Mouse (Mus musculus): ENCODE measurements at regions not wholly inside any gene's neighbourhood (a gene's known extent, or its start where the extent isn't known, plus 50 kb on each side); places are given as distances from the start of the nearest gene placed in this dataset.

DNA sequence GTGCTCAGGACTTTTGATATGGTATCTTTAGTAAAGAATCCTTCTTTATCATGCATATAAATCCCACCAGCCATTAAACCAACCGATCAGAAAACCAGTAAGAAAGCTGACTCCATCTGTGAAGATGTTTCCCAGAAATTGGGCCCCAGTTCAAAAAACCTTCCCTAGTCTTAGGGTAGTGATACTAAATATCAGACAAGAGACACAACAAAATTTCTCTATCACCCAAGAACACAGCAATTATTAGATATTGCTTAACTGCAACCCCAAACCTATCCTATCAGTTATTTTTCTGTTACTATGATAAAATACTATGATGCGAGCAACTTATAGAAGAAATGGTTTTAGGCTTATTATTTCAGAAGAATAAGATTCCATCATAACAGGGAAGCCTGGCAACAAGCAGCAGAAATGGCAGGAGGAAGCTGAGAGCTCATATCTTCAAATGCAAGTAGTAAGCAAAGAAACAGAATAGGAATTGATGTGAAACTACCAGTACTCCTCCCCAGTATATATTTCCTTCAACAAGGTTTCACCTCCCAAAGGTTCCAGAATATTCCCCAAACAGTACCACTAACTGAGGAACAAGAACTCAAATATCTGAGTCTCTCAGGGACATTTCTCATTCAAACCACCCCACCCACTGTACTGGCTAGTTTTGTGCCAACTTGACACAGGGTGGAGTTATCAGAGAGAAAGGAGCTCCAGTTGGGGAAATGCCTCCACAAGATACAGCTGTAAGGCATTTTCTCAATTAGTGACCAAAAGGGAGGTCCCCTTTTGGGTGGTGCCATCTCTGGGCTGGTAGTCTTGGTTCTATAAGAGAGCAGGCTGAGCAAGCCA, 234.1 kb downstream of the Tex13c3 start:
- 86% methylated on average over 2 of the region's 2 CpGs for WGBS
- no peaks in the 10 kb centered on the region for H3K4me1 ChIP-seq (replicated peaks; ENCODE audit: control insufficient read depth, insufficient read depth, low read length)
- H3K9ac ChIP-seq (ENCODE audit: low read length) = no peak overlapping the region
- H3K9me3 ChIP-seq (ENCODE audit: control insufficient read depth, low read length) = no peaks in the 10 kb centered on the region
- H3K36me3 ChIP-seq (ENCODE audit: control insufficient read depth, insufficient read depth, low read length) = no peaks in the 10 kb centered on the region
- ATAC-seq (replicated peaks; ENCODE audit: low FRiP score, low TSS enrichment, low read depth) (no peak), DNase-seq (ENCODE audit: low spot score) (no peak)
- no peak overlapping the region for H3K4me2 ChIP-seq (ENCODE audit: low read length)
- no peaks in the 10 kb centered on the region for H3K27me3 ChIP-seq (replicated peaks; ENCODE audit: control insufficient read depth, insufficient read depth, low read length)
- no peak overlapping the region for H3K4me3 ChIP-seq (ENCODE audit: low read depth, low read length)
- H3K27ac ChIP-seq (ENCODE audit: low read depth) = no peak overlapping the region

DNA sequence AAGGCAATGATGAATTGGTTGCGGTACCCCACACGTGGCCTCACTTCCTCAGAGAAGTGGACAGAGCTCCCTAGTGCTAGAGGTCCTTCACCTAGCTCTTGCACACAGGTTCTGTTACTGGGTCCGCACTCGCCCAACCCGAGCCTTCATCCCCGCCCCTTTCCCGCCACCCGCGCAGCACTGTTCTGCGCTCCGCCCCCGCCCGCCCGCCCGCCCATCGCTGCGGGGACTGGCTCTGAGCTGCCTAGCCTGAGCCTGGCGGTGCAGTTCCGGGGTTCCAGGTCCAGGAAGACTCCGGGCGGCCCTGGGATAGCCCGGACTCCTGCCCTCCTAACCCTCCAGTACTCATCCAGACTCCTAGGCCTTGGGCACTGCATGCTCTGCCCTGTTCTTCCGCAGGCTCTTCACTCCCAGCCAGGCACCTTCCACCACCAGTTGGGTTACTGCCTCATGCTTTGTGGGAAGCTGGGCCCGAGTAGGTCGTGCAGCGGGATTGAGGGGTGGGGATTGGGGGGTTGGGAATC, 243.3 kb downstream of the Tex13c3 start:
- H3K27ac ChIP-seq (ENCODE audit: low read depth) = no peak overlapping the region
- no peaks in the 10 kb centered on the region for H3K9me3 ChIP-seq (ENCODE audit: control insufficient read depth, low read length)
- no peaks in the 10 kb centered on the region for H3K27me3 ChIP-seq (replicated peaks; ENCODE audit: control insufficient read depth, insufficient read depth, low read length)
- no peaks in the 10 kb centered on the region for H3K36me3 ChIP-seq (ENCODE audit: control insufficient read depth, insufficient read depth, low read length)
- H3K4me3 ChIP-seq (ENCODE audit: low read depth, low read length) = peak overlapping the region; percentile 40
- WGBS = 10% methylated on average over 10 of the region's 26 CpGs
- H3K9ac ChIP-seq (ENCODE audit: low read length) = peak overlapping the region; percentile 32; the same call in 1 of the 2 replicates
- H3K4me1 ChIP-seq (replicated peaks; ENCODE audit: control insufficient read depth, insufficient read depth, low read length) = no peaks in the 10 kb centered on the region
- ATAC-seq (replicated peaks; ENCODE audit: low FRiP score, low TSS enrichment, low read depth) (peak; percentile 94), DNase-seq (ENCODE audit: low spot score) (peak; percentile 76)
- peak overlapping the region; percentile 63 for H3K4me2 ChIP-seq (ENCODE audit: low read length)

DNA sequence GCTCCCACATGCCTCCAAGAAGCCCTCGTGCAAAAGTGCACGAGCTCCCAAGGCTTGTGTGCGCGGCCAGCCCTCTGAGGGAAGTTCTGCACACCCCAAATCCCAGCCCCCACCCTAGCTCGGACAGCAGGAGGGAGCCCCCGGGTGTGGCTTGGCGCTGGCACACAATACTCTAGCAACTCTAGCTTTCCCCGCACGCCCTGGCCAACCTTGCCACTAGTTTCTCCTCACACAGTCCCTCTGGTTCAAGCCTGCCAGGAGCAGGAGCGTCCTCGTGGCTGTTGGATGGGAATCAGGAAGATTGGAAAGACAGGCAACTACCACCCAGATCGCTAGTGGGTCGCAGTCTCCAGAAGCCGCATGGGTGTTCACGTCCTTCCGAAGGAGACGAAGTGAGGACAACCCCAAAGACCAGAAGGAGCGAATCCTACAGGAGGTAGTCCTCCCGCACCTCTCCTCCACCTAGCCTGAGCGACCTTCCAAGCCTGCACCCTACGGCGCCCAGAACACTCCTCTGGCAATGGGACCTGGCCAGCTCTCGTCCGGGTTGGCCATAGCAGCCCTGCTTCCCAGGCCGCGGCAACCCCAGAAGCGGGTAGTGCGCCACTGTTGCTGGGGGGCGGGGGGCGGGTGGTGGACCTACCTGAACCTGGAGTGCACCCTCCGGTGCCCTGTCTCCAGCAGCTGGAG, 243.9 kb downstream of the Tex13c3 start:
- Histone ChIP-seq H3K4me2 (ENCODE audit: low read length) (peak overlapping the region; percentile 63), H3K9ac (ENCODE audit: low read length) (peak overlapping the region; percentile 32; the same call in 1 of the 2 replicates), H3K27ac (ENCODE audit: low read depth) (no peak overlapping the region), H3K27me3 (replicated peaks; ENCODE audit: control insufficient read depth, insufficient read depth, low read length) (no peaks in the 10 kb centered on the region), H3K36me3 (ENCODE audit: control insufficient read depth, insufficient read depth, low read length) (no peaks in the 10 kb centered on the region), H3K4me1 (replicated peaks; ENCODE audit: control insufficient read depth, insufficient read depth, low read length) (no peaks in the 10 kb centered on the region), H3K4me3 (ENCODE audit: low read depth, low read length) (peak overlapping the region; percentile 40), H3K9me3 (ENCODE audit: control insufficient read depth, low read length) (no peaks in the 10 kb centered on the region)
- peak; percentile 64 for DNase-seq (ENCODE audit: low spot score)
- 13% methylated on average over 30 of the region's 31 CpGs for WGBS
- peak; percentile 74 for ATAC-seq (replicated peaks; ENCODE audit: low FRiP score, low TSS enrichment, low read depth)

DNA sequence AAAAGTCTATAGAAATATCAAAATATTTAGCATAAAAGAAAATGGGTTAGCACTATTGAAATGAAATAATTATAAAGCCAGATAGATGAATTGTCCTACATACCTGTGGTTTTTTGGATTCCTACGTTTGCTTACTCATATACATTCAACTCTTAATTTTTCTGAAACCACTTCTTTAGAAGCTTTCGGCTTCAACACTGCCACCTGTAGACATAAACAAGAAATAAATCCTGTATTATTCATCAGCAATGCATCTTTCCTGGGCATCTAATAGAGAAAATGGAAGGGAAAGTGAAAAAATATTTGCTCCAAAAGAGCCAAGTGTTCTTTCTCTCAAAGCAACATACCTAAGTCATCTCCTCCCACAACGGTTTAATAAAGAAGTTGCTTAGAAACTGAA, 245.7 kb downstream of the Tex13c3 start:
- WGBS = 68% methylated on average over 3 of the region's 3 CpGs
- no peaks in the 10 kb centered on the region for H3K27me3 ChIP-seq (replicated peaks; ENCODE audit: control insufficient read depth, insufficient read depth, low read length)
- no peak overlapping the region for H3K4me2 ChIP-seq (ENCODE audit: low read length)
- H3K4me1 ChIP-seq (replicated peaks; ENCODE audit: control insufficient read depth, insufficient read depth, low read length) = no peaks in the 10 kb centered on the region
- H3K27ac ChIP-seq (ENCODE audit: low read depth) = no peak overlapping the region
- H3K9me3 ChIP-seq (ENCODE audit: control insufficient read depth, low read length) = no peaks in the 10 kb centered on the region
- H3K36me3 ChIP-seq (ENCODE audit: control insufficient read depth, insufficient read depth, low read length) = no peaks in the 10 kb centered on the region
- no peak overlapping the region for H3K9ac ChIP-seq (ENCODE audit: low read length)
- ATAC-seq (replicated peaks; ENCODE audit: low FRiP score, low TSS enrichment, low read depth) (no peak), DNase-seq (ENCODE audit: low spot score) (no peak)
- no peak overlapping the region for H3K4me3 ChIP-seq (ENCODE audit: low read depth, low read length)

DNA sequence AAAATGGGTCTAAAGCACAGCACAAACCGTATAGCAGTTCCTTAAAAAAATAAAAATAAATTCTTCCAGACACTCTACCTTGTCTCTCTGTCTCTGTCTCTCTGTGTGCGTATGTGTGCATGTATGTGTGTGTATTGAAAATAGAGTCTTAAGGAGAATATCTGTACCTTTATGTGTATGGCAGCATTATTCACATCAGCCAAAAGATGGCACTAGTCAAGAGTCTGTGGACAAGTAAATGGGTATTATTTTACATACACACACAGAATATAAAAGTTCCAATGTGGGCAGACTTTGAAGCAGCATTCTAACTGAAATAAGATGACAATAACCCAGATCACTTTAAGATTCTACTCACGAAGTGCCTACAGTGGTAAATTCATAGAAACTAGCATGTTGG, 249.3 kb downstream of the Tex13c3 start:
- Histone ChIP-seq H3K27me3 (replicated peaks; ENCODE audit: control insufficient read depth, insufficient read depth, low read length) (no peaks in the 10 kb centered on the region), H3K27ac (ENCODE audit: low read depth) (no peak overlapping the region), H3K4me1 (replicated peaks; ENCODE audit: control insufficient read depth, insufficient read depth, low read length) (no peaks in the 10 kb centered on the region), H3K36me3 (ENCODE audit: control insufficient read depth, insufficient read depth, low read length) (no peaks in the 10 kb centered on the region), H3K9ac (ENCODE audit: low read length) (no peak overlapping the region), H3K9me3 (ENCODE audit: control insufficient read depth, low read length) (no peaks in the 10 kb centered on the region), H3K4me3 (ENCODE audit: low read depth, low read length) (no peak overlapping the region), H3K4me2 (ENCODE audit: low read length) (no peak overlapping the region)
- DNase-seq (ENCODE audit: low spot score) = no peak
- 86% methylated on average over 3 of the region's 3 CpGs for WGBS
- no peak for ATAC-seq (replicated peaks; ENCODE audit: low FRiP score, low TSS enrichment, low read depth)

DNA sequence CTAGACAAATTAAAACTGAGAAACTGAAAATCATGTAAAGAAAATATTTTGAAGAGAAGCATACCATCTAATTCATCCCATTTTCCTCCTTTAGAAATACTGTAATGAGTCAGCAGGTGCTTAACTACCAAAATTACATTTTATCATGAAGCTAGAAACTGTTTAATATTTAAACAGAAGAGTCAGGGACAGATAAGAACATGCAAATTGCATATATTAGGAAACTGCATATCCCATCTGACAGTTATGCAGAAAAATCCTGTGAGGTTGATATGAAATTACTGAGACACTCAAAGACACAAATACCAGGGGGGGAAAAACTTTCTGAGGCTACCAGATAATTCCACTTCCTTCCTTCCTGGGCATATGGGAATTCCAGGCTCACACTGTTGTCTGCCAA, 257.8 kb downstream of the Tex13c3 start:
- H3K27me3 ChIP-seq (replicated peaks; ENCODE audit: control insufficient read depth, insufficient read depth, low read length) = no peaks in the 10 kb centered on the region
- ATAC-seq (replicated peaks; ENCODE audit: low FRiP score, low TSS enrichment, low read depth) = no peak
- no peaks in the 10 kb centered on the region for H3K36me3 ChIP-seq (ENCODE audit: control insufficient read depth, insufficient read depth, low read length)

DNA sequence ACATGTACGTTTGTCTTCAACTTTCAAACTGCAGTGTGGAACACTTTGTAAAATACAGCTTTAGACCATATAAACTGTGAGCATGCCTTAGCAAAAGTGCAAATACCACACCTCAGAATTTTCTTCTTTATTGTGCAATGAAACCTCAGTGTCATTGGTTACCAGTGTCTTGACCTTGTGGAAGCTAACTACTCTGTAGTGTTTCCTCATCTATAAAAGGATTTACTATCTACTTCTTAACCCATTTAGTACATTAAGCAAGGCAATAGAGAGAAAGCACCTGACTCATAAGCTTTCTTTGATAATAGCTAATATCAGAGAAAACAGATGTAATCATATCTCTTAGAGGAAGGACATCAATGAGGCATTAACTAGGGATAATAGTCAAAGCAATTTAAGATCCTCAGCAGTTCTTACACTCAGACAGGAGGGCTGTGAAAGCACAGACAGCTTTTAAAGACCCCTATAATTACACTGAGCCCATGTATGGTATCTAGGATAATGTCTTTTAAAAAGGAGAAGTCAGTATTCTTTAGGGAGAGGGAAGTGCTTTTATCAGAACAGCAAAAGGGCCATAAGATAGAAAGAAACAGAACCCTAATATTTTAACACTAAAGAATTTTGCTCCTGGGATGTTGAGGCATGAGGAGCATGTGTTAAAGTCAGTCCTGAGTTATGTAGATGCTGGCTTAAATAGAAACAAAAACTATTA, 260.2 kb downstream of the Tex13c3 start:
- 65% methylated on average over 1 of the region's 1 CpGs for WGBS
- Histone ChIP-seq H3K4me1 (replicated peaks; ENCODE audit: control insufficient read depth, insufficient read depth, low read length) (no peaks in the 10 kb centered on the region), H3K9ac (ENCODE audit: low read length) (no peak overlapping the region), H3K4me3 (ENCODE audit: low read depth, low read length) (no peak overlapping the region), H3K36me3 (ENCODE audit: control insufficient read depth, insufficient read depth, low read length) (no peaks in the 10 kb centered on the region), H3K4me2 (ENCODE audit: low read length) (no peak overlapping the region), H3K27me3 (replicated peaks; ENCODE audit: control insufficient read depth, insufficient read depth, low read length) (no peaks in the 10 kb centered on the region), H3K9me3 (ENCODE audit: control insufficient read depth, low read length) (no peaks in the 10 kb centered on the region), H3K27ac (ENCODE audit: low read depth) (no peak overlapping the region)
- DNase-seq (ENCODE audit: low spot score) = no peak
- ATAC-seq (replicated peaks; ENCODE audit: low FRiP score, low TSS enrichment, low read depth) = no peak

More for the DNA sequence above, 257.8 kb downstream of the Tex13c3 start:
- no peak for DNase-seq (ENCODE audit: low spot score)
- no peaks in the 10 kb centered on the region for H3K4me1 ChIP-seq (replicated peaks; ENCODE audit: control insufficient read depth, insufficient read depth, low read length)
- H3K27ac ChIP-seq (ENCODE audit: low read depth) = no peak overlapping the region
- no peak overlapping the region for H3K9ac ChIP-seq (ENCODE audit: low read length)
- no peaks in the 10 kb centered on the region for H3K9me3 ChIP-seq (ENCODE audit: control insufficient read depth, low read length)
- H3K4me2 ChIP-seq (ENCODE audit: low read length) = no peak overlapping the region
- no peak overlapping the region for H3K4me3 ChIP-seq (ENCODE audit: low read depth, low read length)

DNA sequence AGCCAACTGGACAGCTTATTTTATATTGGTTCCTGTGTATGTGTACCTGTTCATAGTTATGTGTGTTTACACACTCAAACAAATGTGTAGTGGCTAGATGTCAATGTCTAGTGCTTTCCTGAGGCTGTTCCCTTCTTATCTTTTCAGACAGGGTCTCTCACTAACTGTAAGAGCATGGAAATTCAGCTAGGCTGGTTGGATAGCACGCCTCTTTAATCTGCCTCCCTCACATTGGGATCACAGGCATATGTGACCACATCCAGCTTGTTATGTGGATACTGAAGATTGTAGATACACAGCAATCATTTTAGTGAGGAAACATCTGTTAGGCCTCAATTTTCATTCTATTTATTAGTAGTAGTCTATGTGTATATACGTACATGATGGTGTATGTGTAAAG, 261.4 kb downstream of the Tex13c3 start:
- no peak overlapping the region for H3K27ac ChIP-seq (ENCODE audit: low read depth)
- H3K9ac ChIP-seq (ENCODE audit: low read length) = no peak overlapping the region
- no peaks in the 10 kb centered on the region for H3K4me1 ChIP-seq (replicated peaks; ENCODE audit: control insufficient read depth, insufficient read depth, low read length)
- 83% methylated on average over 2 of the region's 2 CpGs for WGBS
- ATAC-seq (replicated peaks; ENCODE audit: low FRiP score, low TSS enrichment, low read depth) = no peak
- H3K4me2 ChIP-seq (ENCODE audit: low read length) = no peak overlapping the region
- no peak for DNase-seq (ENCODE audit: low spot score)
- H3K9me3 ChIP-seq (ENCODE audit: control insufficient read depth, low read length) = no peaks in the 10 kb centered on the region
- no peaks in the 10 kb centered on the region for H3K36me3 ChIP-seq (ENCODE audit: control insufficient read depth, insufficient read depth, low read length)
- no peaks in the 10 kb centered on the region for H3K27me3 ChIP-seq (replicated peaks; ENCODE audit: control insufficient read depth, insufficient read depth, low read length)
- no peak overlapping the region for H3K4me3 ChIP-seq (ENCODE audit: low read depth, low read length)

All from intestine, embryonic 14.5 days (tissue).